Mouse (Mus musculus) embryonic fibroblast, embryonic 13.5 days (primary cell): ENCODE results near the gene Spns3. TPM values are rescaled to one million over a fixed set of nuclear protein-coding genes. Genes with fewer than 3 reads are reported as not detected.

Source experiments
- H3K27ac ChIP-seq: 2 replicates; pipeline ENCODE4 v1.5.1; 2012; ENCODE audit warnings: low read length, control low read depth, inconsistent platforms; ENCODE audit not compliant: insufficient read depth
- H3K4me1 ChIP-seq: 2 replicates; pipeline ENCODE4 v1.6.1; 2011; ENCODE audit warnings: low read length; ENCODE audit not compliant: control insufficient read depth, insufficient read depth
- H3K4me3 ChIP-seq: 2 replicates; pipeline ENCODE4 v1.5.1; 2011; ENCODE audit warnings: mild to moderate bottlenecking, control low read depth, low read length; ENCODE audit not compliant: insufficient read depth
- CTCF ChIP-seq: IDR thresholded peaks from 2 replicates; pipeline ENCODE4 v1.5.1; 2011; ENCODE audit warnings: mild to moderate bottlenecking, control low read depth, low read length, moderate library complexity, borderline replicate concordance; ENCODE audit not compliant: insufficient read depth
- POLR2A ChIP-seq: IDR thresholded peaks from 2 replicates; pipeline ENCODE4 v1.6.1; 2011; ENCODE audit warnings: low read depth, mild to moderate bottlenecking, control low read depth, low read length, moderate library complexity
- polyA plus RNA-seq: library from polyadenylated mRNA; stranded (reverse); fragments of >200 nt; gene quantifications from 2 replicates; pipeline ENCODE4 v1.2.4, GENCODE M21; 2011; ENCODE audit warnings: low read depth; ENCODE audit not compliant: missing spikeins, insufficient read length

The Spns3 gene
- polyA plus RNA-seq, 1 experiment, result not detected

- Histone ChIP-seq H3K4me1 (0 out of 2 replicates have a peak, but pooled peaks cover 2% of the 10 kb centered on the region), H3K27ac (no peak overlapping the region), H3K4me3 (no peak overlapping the region)
- TF ChIP-seq CTCF (no peak), POLR2A (no peak)
Measured at GRCm38 (mm10) chr11:72487171-72487570, 63.1 kb downstream of the Spns3 start.

GRCm38 (mm10) chr11:72485960-72486359, 64.3 kb downstream of the Spns3 start:
- Histone ChIP-seq H3K27ac (no peak overlapping the region), H3K4me3 (no peak overlapping the region), H3K4me1 (0 out of 2 replicates have a peak, but pooled peaks cover 2% of the 10 kb centered on the region)
- TF ChIP-seq CTCF (no peak), POLR2A (no peak)

- no peak overlapping the region for H3K4me3 ChIP-seq
- TF ChIP-seq POLR2A, result no peak
- TF ChIP-seq CTCF, result no peak
- H3K27ac ChIP-seq, result no peak overlapping the region
- 0 out of 2 replicates have a peak, but pooled peaks cover 2% of the 10 kb centered on the region for H3K4me1 ChIP-seq
Measured at GRCm38 (mm10) chr11:72485157-72485556, 65.1 kb downstream of the Spns3 start.

GRCm38 (mm10) chr11:72484549-72484948, 65.8 kb downstream of the Spns3 start:
- Histone ChIP-seq H3K4me1 (0 out of 2 replicates have a peak, but pooled peaks cover 2% of the 10 kb centered on the region), H3K27ac (no peak overlapping the region), H3K4me3 (no peak overlapping the region)
- no peak for TF ChIP-seq CTCF
- TF ChIP-seq POLR2A, result no peak

GRCm38 (mm10) chr11:72481952-72482351, 68.4 kb downstream of the Spns3 start:
- H3K27ac ChIP-seq, result no peak overlapping the region
- TF ChIP-seq CTCF (no peak), POLR2A (no peak)

GRCm38 (mm10) chr11:72481313-72481712, 69.0 kb downstream of the Spns3 start:
- Histone ChIP-seq H3K4me3 (no peak overlapping the region), H3K27ac (no peak overlapping the region), H3K4me1 (no peaks in the 10 kb centered on the region)
- TF ChIP-seq POLR2A, result no peak
- no peak for TF ChIP-seq CTCF

More at GRCm38 (mm10) chr11:72481952-72482351, 68.4 kb downstream of the Spns3 start:
- no peaks in the 10 kb centered on the region for H3K4me1 ChIP-seq
- no peak overlapping the region for H3K4me3 ChIP-seq

GRCm38 (mm10) chr11:72479499-72479898, 70.8 kb downstream of the Spns3 start:
- no peak for TF ChIP-seq POLR2A
- TF ChIP-seq CTCF, result no peak
- no peak overlapping the region for H3K27ac ChIP-seq
- H3K4me3 ChIP-seq, result no peak overlapping the region
- no peaks in the 10 kb centered on the region for H3K4me1 ChIP-seq

- peak overlapping the region; percentile 17; the same call in 1 of the 2 replicates for H3K27ac ChIP-seq
- TF ChIP-seq CTCF (no peak), POLR2A (no peak)
- H3K4me3 ChIP-seq, result no peak overlapping the region
- H3K4me1 ChIP-seq, result no peaks in the 10 kb centered on the region
Measured at GRCm38 (mm10) chr11:72478228-72478627, 72.1 kb downstream of the Spns3 start.

GRCm38 (mm10) chr11:72477653-72478052, 72.7 kb downstream of the Spns3 start:
- TF ChIP-seq POLR2A (no peak), CTCF (no peak)
- peak overlapping the region; percentile 17; the same call in 1 of the 2 replicates for H3K27ac ChIP-seq
- no peaks in the 10 kb centered on the region for H3K4me1 ChIP-seq
- no peak overlapping the region for H3K4me3 ChIP-seq

GRCm38 (mm10) chr11:72477182-72477581, 73.1 kb downstream of the Spns3 start:
- Histone ChIP-seq H3K27ac (no peak overlapping the region), H3K4me1 (no peaks in the 10 kb centered on the region), H3K4me3 (no peak overlapping the region)
- TF ChIP-seq CTCF (no peak), POLR2A (no peak)

GRCm38 (mm10) chr11:72476074-72476625, 74.2 kb downstream of the Spns3 start:
- Histone ChIP-seq H3K4me3 (no peak overlapping the region), H3K4me1 (no peaks in the 10 kb centered on the region), H3K27ac (no peak overlapping the region)
- TF ChIP-seq POLR2A, result no peak
- TF ChIP-seq CTCF, result no peak
